Mouse (Mus musculus): Measurements from ENCODE around the gene Tbcc.

Tbcc gene

DNA sequence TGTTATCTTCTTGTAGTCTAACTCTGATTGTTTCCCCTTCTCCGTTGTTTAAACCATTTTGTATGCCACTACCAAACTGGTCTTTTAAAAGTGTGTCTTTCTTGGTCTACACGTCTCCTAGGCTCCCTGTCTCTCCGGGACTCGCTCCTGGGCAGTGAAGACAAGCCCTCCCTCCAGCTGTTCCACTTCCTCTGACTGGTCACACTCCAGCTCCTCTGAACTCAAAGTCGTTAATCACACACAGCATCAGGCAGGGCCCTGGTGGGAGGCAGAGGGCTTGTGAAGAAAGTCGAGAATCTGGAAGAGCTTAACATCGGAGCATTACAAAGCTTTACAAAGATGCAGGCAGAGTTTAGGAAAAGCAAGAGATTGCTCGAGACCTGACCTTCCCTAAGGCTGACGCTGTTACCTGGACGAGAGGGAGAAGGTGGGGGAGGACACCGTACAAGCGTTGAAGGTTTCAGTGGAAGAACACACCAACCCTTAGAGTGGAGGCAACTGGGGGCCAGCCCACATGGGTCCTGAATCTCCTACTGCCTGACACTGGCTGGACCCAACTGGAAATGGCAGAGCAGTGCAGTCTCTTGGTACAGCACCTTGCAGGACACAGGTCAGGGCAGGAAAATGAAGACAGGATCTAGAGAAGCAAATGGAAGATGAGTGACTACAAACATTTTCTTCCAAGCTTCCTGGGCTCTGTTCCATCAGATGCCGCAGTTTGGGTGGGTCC, 6.9 kb downstream of the Tbcc start:
- in situ Hi-C loops (cut with MboI, MseI), result no loop called here

DNA sequence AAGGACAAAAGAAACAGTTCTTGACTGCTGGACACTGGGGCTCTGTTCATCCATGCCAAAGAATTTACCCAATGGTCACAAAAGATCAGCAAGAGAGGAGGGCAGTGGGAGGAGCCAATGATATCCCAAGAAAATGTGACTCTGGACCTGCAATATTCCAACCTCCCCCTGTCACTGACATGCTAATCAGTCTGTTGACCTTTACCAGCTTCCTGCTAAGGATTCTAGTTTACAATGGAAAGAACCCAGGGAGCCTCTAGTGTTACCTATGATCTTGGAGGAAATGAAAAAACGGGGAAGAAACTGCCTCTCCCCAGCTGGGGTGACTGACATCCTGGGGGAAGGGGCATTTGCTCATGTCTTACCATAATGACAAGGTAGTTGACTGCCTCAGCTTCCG, 10.5 kb downstream of the Tbcc start:
- in situ Hi-C loops (cut with MboI, MseI), result no loop called here

DNA sequence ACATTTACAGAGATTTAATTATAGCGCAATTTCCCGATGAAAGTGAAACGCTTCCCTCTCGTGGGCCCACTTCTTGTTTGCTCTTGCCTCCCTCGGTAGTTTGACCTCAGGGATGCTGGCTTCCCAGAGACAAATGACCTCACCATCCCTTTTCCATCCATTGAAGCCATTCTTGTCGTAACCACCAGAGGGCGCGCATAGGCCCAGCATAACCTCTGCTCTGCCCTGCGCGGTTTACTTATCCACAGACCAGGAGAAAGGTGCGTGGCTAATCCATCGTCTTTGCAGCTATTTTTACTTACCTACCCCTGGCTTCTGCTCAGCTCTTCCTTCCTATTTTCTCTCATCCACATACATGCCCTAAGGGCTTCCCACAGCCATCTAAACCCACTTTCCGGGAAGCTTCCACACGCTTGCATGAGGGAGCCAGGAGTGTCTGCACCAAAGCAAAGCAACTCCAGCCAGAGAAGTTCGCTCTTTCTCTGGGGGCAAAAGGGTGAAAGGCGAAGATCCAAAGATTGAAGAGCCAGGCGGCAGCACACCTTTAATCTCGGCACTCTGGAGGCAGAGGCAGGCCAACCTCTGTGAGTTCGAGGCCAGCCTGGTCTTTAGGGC, 13.5 kb downstream of the Tbcc start:
- in situ Hi-C loops (cut with MboI, MseI), result no loop called here

GRCm38 (mm10) chr17:46910186-46910585, 19.7 kb downstream of the Tbcc start, which contains the start of gene Prph2:
Gene Prph2, plus strand, starts transcription at chr17:46910459.
- in situ Hi-C loops (cut with MboI, MseI), result no loop called here

DNA sequence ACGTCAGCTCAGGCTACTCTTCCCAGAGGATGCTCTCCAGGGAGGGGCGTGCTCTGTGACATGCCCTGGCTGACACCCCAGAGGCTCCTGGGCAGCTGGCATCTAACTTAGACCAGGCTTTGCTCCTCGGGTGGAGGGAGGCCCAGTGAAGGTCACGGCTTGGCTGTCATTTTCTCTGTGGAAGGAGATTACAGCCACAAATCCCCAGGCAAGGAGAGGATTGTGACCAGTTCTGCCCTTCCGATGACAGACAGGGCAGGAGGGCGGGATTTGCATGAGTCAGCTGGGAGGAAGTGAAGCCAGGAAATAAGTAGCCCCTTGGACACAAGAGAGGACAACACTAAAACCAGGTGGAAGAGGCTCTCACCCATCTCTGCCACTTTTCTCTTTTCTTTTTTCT, 21.8 kb downstream of the Tbcc start:
- in situ Hi-C loops (cut with MboI, MseI), result no loop called here

DNA sequence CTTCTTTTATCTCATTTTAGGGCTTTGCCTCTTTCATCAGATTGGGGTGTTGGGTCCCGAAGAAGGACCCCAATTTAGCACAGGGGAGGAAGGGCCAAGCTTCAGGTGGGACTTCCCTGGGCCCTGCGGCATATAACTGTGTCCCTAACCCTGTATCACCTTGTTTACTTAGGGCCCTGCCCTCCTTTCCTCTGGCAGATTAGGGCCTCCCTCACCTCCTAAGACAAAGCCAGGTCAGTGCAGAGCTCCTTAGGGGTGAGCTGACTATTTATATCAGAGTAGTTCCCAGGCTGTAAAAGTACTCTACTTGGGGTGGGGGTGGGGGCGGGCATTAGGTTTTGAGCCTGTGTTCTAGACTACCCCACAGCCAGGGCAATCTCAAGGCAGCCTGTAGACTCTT, 24.6 kb downstream of the Tbcc start:
- in situ Hi-C loops (cut with MboI, MseI), result no loop called here

- in situ Hi-C loops (cut with MboI, MseI), result no loop called here
Observed at GRCm38 (mm10) chr17:46918951-46919350, 28.5 kb downstream of the Tbcc start.

DNA sequence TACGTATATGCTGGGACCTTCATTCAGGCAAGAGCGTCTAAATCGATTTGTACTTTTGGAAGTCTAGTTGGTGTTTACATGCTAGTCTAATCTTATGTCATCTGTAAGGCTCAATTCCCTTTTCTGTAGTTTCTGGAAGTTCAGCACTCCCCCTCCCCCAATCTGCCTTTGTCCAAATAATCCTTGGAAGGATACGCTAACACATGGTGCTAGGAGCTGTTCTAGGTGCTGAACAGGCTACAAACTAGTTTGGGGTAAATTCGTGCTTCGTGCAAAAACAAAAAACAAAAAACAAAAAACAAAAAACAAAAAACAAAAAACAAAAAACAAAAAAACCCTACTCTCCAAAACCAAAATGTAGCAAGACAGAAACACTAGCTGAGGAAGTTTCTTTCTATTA, 30.4 kb downstream of the Tbcc start:
- in situ Hi-C loops (cut with MboI, MseI), result no loop called here

DNA sequence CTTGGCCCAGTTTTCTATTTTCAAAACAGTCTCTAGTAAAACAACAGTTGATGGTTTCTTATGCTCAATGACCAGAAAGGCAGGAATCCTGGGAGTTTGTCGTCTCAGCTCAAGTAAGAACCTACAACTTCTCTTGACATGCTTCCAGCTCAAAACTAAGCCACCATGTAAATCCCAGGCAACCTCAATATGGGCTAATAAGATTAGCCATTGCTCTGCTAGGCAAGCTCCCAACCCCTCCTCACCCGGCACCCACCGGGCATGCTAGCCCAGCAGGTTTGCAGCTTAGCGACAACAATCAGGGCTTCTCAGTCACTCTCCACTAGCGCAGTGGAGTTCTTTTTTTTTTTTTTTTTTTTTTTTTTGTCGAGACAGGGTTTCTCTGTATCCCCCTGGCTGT, 35.7 kb downstream of the Tbcc start:
- in situ Hi-C loops (cut with MboI, MseI), result no loop called here

- in situ Hi-C loops (cut with MboI, MseI), result no loop called here
Observed at GRCm38 (mm10) chr17:46926941-46927340, 36.5 kb downstream of the Tbcc start.

GRCm38 (mm10) chr17:46927781-46928180, 37.3 kb downstream of the Tbcc start:
- in situ Hi-C loops (cut with MboI, MseI), result no loop called here

- in situ Hi-C loops (cut with MboI, MseI), result no loop called here
Observed at GRCm38 (mm10) chr17:46929277-46929676, 38.8 kb downstream of the Tbcc start.

- in situ Hi-C loops (cut with MboI, MseI), result no loop called here
Observed at GRCm38 (mm10) chr17:46929897-46930296, 39.4 kb downstream of the Tbcc start.

- in situ Hi-C loops (cut with MboI, MseI), result no loop called here
Observed at GRCm38 (mm10) chr17:46932961-46933360, 42.5 kb downstream of the Tbcc start.

DNA sequence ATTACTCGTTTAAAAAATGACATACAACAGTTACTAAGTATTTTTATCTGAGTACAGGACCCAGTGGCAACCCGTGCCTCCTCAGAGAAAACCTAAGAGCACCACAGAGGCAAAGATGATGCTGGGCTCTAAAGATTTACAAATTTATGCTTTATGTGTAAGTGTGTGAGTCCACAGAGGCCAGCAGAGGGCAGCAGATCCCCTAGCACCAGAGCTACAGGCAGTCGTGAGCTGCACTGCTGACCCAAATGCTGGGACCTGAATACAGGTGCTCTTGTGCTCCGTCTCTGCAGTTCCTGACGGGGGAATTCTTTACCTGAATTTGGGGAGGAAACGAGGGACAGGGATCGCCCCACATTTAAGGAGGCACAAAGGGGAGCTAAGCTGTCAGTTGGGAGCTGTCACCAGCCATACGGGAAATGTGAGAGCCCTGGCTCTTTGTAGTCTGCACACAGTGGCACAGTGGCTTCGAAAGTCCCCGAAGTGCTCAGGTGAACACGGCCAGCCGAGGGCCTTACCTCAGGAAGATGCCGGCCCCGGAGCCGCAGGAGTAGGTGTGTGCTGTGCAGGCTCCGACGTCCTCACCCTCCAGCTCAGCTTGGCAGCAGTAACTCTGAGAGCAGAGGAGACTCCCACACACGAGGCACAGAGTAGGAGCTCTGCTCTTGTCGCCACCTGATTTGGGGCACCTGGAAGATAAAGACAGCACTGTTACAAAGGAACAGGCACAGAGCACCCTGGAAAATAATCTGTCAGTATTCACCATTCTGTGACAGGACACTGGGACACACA, 43.3 kb downstream of the Tbcc start:
- in situ Hi-C loops (cut with MboI, MseI), result no loop called here

DNA sequence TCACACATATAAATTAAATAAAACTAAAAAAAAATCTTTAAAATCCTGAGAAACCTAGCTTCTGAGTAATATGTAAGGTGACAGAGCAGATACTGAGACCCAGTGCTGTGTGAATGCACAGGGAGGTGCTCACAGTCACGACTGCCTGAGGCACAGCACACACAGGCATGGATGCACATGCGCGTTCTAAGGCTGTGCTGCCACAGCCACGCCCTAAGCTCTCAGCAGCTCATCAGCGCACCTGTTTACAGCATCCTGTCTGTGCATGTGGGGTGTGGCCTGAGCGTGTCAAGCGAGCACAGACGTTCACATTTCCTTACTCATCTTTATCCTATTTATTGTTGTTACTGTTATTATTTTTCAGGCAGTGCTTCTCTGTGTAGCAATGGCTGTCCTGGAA, 50.0 kb downstream of the Tbcc start:
- in situ Hi-C loops (cut with MboI, MseI), result loop anchor here in 1 of 2 experiments (10.0 kb wide), 1 partner anchor 716 kb away; no protein-coding TSS in a partner anchor

Measured in T-helper 17 cell (primary cell).